Mouse (Mus musculus): ENCODE measurements around the gene Trmt10a.

- TF ChIP-seq MAFK (IDR thresholded peaks at IDR 0.05; ENCODE audit: insufficient read depth, low read depth, low read length) (no peak), ZNF384 (IDR thresholded peaks at IDR 0.05; ENCODE audit: low read depth, low read length) (no peak)
Observed at GRCm38 (mm10) chr3:138144642-138145171, 1.5 kb downstream of the Trmt10a start, which contains the start of gene Mttp.
